Mouse (Mus musculus) liver, embryonic 14.5 days (tissue): ENCODE measurements around the gene Ccdc47. TPM values are rescaled to one million over a fixed set of nuclear protein-coding genes. Genes with fewer than 3 reads are reported as not detected.

Source experiments
- ATAC-seq: fragments of 200-750 bp; cut with Nextera tagmentation; 2 replicates; pipeline ENCODE4 v1.8.0; 2017; ENCODE audit warnings: moderate number of reproducible peaks, mild to moderate bottlenecking, moderate library complexity; ENCODE audit not compliant: insufficient read depth
- DNase-seq, 3 experiments: peaks; one replicate each; pipeline ENCODE4 v3.0.0-alpha.2; 2012 to 2013; ENCODE audit warnings: low read depth in 3 of 3, low spot score in 3 of 3
- H3K27ac ChIP-seq: fragments of 300-500 bp; sonication (generic); 2 replicates; pipeline ENCODE4 v1.5.1; 2014; ENCODE audit warnings: moderate library complexity, mild to moderate bottlenecking, control low read depth, inconsistent platforms
- H3K27me3 ChIP-seq: fragments of 300-500 bp; sonication (generic); 2 replicates; pipeline ENCODE4 v1.6.1; 2014; ENCODE audit warnings: mild to moderate bottlenecking, low read length, moderate library complexity; ENCODE audit not compliant: control insufficient read depth, insufficient read depth
- H3K36me3 ChIP-seq: fragments of 300-500 bp; sonication (generic); replicated peaks from 2 replicates; pipeline ENCODE4 v1.6.1; 2014; ENCODE audit warnings: low read depth; ENCODE audit not compliant: control insufficient read depth, insufficient read depth
- H3K4me1 ChIP-seq, 2 experiments: fragments of 200-500 bp in 1 of 2; fragments of 300-500 bp in 1 of 2; sonication (generic) in 1 of 2; replicated peaks; 2 replicates each; pipeline ENCODE4 v1.6.1; 2012 to 2014; ENCODE audit warnings: antibody characterized with exemption in 1 of 2, inconsistent platforms in 1 of 2, low read length in 1 of 2; ENCODE audit not compliant: control insufficient read depth in 2 of 2, insufficient read depth in 2 of 2
- H3K4me2 ChIP-seq: fragments of 300-500 bp; sonication (generic); 2 replicates; pipeline ENCODE4 v1.6.1; 2014; ENCODE audit warnings: low read depth, mild to moderate bottlenecking, control low read depth, moderate library complexity
- H3K4me3 ChIP-seq, 2 experiments: fragments of 200-500 bp in 1 of 2; fragments of 300-500 bp in 1 of 2; sonication (generic) in 1 of 2; 2 replicates each; pipeline ENCODE4 v1.5.1; 2012 to 2014; ENCODE audit warnings: low read depth in 2 of 2, low read length in 2 of 2, mild to moderate bottlenecking in 2 of 2, control low read depth in 1 of 2, inconsistent platforms in 1 of 2, moderate library complexity in 1 of 2; ENCODE audit not compliant: insufficient read depth in 1 of 2
- H3K9ac ChIP-seq: fragments of 300-500 bp; sonication (generic); replicated peaks from 2 replicates; pipeline ENCODE4 v1.6.1; 2014; ENCODE audit warnings: mild to moderate bottlenecking, control low read depth, moderate library complexity
- H3K9me3 ChIP-seq: fragments of 300-500 bp; sonication (generic); 2 replicates; pipeline ENCODE4 v1.6.1; 2016; ENCODE audit warnings: low read length, mixed read lengths; ENCODE audit not compliant: control insufficient read depth
- CTCF ChIP-seq: IDR thresholded peaks from 2 replicates; pipeline ENCODE4 v1.5.1; 2016; ENCODE audit warnings: antibody characterized with exemption, low read depth, control low read depth
- EP300 ChIP-seq: IDR thresholded peaks from 2 replicates; pipeline ENCODE4 v1.6.1; 2016; ENCODE audit warnings: antibody characterized with exemption, low read depth
- WGBS: fragments of 180-500 bp; shearing (Covaris S2); extraction: QIAGEN DNeasy Blood & Tissue Kit; methylation state at CpG from one replicate; pipeline ENCODE4 v1.1.7; 2014; ENCODE audit not compliant: insufficient replicate concordance; 5-methylcytosine and 5-hydroxymethylcytosine counted together
- polyA plus RNA-seq, 2 experiments: library from polyadenylated mRNA; depleted of rRNA in 1 of 2; stranded (reverse) in 1 of 2; unstranded in 1 of 2; fragments of >200 nt; fragmentation: Nextera tagmentation in 1 of 2; extraction: Ambion mirVana in 1 of 2; gene quantifications; 2 replicates each; pipeline versions ENCODE4 v1.2.1 to v1.2.3; 2012 to 2014

Ccdc47 gene
- polyA plus RNA-seq, 2 experiments, result 19.0 to 29.2 TPM

DNA sequence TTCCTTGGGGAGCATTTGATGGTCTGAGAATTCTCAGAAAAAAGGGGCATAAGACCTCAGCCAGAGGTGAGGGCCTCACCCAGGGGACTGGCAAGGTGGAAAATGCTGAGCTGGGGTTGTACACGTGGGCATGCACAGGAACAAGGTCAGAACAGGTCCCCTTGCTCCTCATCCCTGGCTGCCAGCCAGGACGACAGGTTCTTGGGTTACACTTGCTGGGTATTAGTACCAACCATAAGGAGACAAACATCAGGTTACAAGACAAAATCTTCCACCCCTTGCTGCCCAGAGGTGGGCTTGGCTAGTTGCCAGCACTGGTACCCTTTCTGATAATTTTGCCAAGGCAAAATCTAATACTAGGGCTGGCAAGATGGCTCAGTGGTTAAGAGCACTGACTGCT is 53.9 kb downstream of the Ccdc47 start:
- no peak overlapping the region for H3K27ac ChIP-seq
- no peaks in the 10 kb centered on the region for H3K9me3 ChIP-seq
- no peak overlapping the region for H3K4me3 ChIP-seq
- ATAC-seq (no peak), DNase-seq (no peak)
- no peaks in the 10 kb centered on the region for H3K36me3 ChIP-seq
- H3K27me3 ChIP-seq, result no peaks in the 10 kb centered on the region; the same call in 1 of the 2 replicates
- H3K4me2 ChIP-seq, result no peak overlapping the region
- TF ChIP-seq CTCF (no peak), EP300 (no peak)
- peaks cover 0 to 5% of the 10 kb centered on the region in 2 experiments; a peak in 1 of 4 replicates for H3K4me1 ChIP-seq
- 82% methylated on average over 2 of the region's 2 CpGs for WGBS
- no peak overlapping the region for H3K9ac ChIP-seq

DNA sequence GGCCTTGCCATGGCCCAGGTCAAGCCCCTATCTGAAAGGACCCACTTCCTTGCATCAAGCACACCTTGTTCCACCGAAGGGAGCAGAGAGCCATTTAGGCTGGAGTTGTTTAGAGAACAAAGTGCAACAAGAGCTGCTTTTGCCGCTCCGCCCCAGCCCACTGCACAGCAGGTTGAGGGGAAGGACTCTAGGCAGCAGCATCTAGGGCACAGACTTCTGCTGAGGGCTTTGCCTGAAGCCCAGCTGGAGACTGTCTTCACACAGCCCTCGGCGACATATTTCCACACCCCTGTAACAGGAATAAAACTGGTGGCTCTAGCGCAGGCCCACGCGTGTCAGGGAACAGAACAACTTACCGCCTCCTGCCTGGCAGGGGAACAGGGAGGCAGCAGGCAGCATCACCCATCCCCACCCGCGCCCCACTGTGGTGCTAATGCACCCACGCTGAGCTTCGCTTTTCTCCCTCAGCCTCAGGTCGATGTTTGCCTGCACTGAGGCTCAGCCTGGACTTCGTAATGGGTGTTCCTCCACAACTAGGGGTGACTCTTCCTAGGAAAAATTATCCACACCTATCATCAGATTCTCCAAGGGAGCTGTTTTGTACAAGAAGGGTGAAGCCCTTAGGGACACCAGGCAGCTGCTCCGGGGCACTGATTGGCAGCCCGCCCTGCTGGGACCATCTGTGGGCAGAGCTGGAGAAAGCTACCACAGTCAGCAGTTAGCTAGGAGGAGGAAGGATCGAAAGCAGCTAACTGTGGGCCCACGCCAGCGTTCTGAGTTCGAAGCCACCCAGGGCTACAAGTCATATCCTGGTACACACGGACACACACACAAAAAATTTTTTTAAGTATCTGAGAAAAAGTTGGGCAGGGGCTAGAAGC is 55.1 kb downstream of the Ccdc47 start, which contains the start of the genes Gm10840 and Limd2:
Gene Gm10840 (plus strand): TSS at position 10 of the 881 bp plus-strand sequence.
Gene Limd2 (minus strand): TSS at position 20 of the 881 bp plus-strand sequence.
- ATAC-seq (peak; percentile 5; the same call in 1 of the 2 replicates), DNase-seq (no peak)
- H3K4me2 ChIP-seq, result peak within 1 kb of the TSS; percentile 92
- peaks cover 0 to 5% of the 10 kb centered on the region in 2 experiments; a peak in 1 of 4 replicates for H3K4me1 ChIP-seq
- peak; percentile 3; the same call in 1 of the 2 replicates for TF ChIP-seq CTCF
- TF ChIP-seq EP300, result no peak
- H3K27me3 ChIP-seq, result no peaks in the 10 kb centered on the region; the same call in 1 of the 2 replicates
- peak within 1 kb of the TSS; percentile 41 for H3K27ac ChIP-seq
- H3K9ac ChIP-seq, result peak within 1 kb of the TSS; percentile 62
- no peaks in the 10 kb centered on the region for H3K36me3 ChIP-seq
- WGBS, result 35% methylated on average over 22 of the region's 22 CpGs
- no peaks in the 10 kb centered on the region for H3K9me3 ChIP-seq
- peak within 1 kb of the TSS; percentile 52 to 57 for H3K4me3 ChIP-seq

- peak; percentile 56 for ATAC-seq
- H3K36me3 ChIP-seq, result no peaks in the 10 kb centered on the region
- 1% methylated on average over 88 of the region's 106 CpGs for WGBS
These were observed 56.0 kb downstream of the Ccdc47 start for GRCm38 (mm10) chr11:106159921-106160840.

GRCm38 (mm10) chr11:106159216-106159920 is 56.8 kb downstream of the Ccdc47 start:
- peak overlapping the region; percentile 52 to 57 for H3K4me3 ChIP-seq
- peak overlapping the region; percentile 92 for H3K4me2 ChIP-seq
- no peaks in the 10 kb centered on the region for H3K36me3 ChIP-seq
- WGBS, result 1% methylated on average over 23 of the region's 25 CpGs
- H3K9me3 ChIP-seq, result no peaks in the 10 kb centered on the region
- peaks cover 0 to 5% of the 10 kb centered on the region in 2 experiments; a peak in 1 of 4 replicates for H3K4me1 ChIP-seq
- H3K27me3 ChIP-seq, result no peaks in the 10 kb centered on the region; the same call in 1 of the 2 replicates
- no peak overlapping the region for H3K27ac ChIP-seq
- TF ChIP-seq EP300 (no peak), CTCF (no peak)
- ATAC-seq, result peak; percentile 17
- peak overlapping the region; percentile 41 for H3K9ac ChIP-seq
- DNase-seq, result no peak

More at GRCm38 (mm10) chr11:106159921-106160840, 56.0 kb downstream of the Ccdc47 start:
- TF ChIP-seq CTCF, result no peak
- TF ChIP-seq EP300, result no peak
- peak overlapping the region; percentile 62 for H3K9ac ChIP-seq
- no peak for DNase-seq
- H3K27ac ChIP-seq, result peak overlapping the region; percentile 41
- no peaks in the 10 kb centered on the region for H3K9me3 ChIP-seq
- H3K27me3 ChIP-seq, result no peaks in the 10 kb centered on the region; the same call in 1 of the 2 replicates
- peak overlapping the region; percentile 52 to 57 for H3K4me3 ChIP-seq
- peak overlapping the region; percentile 92 for H3K4me2 ChIP-seq
- peaks cover 0 to 5% of the 10 kb centered on the region in 2 experiments; a peak in 1 of 4 replicates for H3K4me1 ChIP-seq
